Mouse (Mus musculus) E14TG2a.4 (cell line): ENCODE measurements around the gene Atp8a1.

Experiments
- H3K27me3 ChIP-seq: 2 replicates; pipeline ENCODE4 v1.6.1; 2014; ENCODE audit warnings: low read length, control low read depth; ENCODE audit not compliant: insufficient read depth
- H3K36me3 ChIP-seq: 2 replicates; pipeline ENCODE4 v1.6.1; 2014; ENCODE audit warnings: low read length, control low read depth; ENCODE audit not compliant: insufficient read depth
- H3K4me1 ChIP-seq: replicated peaks from 2 replicates; pipeline ENCODE4 v1.6.1; 2014; ENCODE audit warnings: low read depth, low read length, control low read depth
- H3K4me3 ChIP-seq: replicated peaks from 2 replicates; pipeline ENCODE4 v1.5.1; 2014; ENCODE audit warnings: mild to moderate bottlenecking, low read length
- H3K9me3 ChIP-seq: 2 replicates; pipeline ENCODE4 v1.6.1; 2014; ENCODE audit warnings: low read length, control low read depth
- CTCF ChIP-seq: conservative IDR thresholded peaks from 2 replicates; pipeline ENCODE4 v1.5.1; 2014; ENCODE audit warnings: low read length
- NANOG ChIP-seq: IDR thresholded peaks from 2 replicates; pipeline ENCODE4 v1.6.1; 2014; ENCODE audit warnings: borderline replicate concordance, low read length, mixed read lengths
- POU5F1 ChIP-seq: IDR thresholded peaks from 2 replicates; pipeline ENCODE4 v1.6.1; 2014; ENCODE audit warnings: low read length, borderline replicate concordance

The Atp8a1 gene

GRCm38 (mm10) chr5:67579725-67580633, 267.3 kb downstream of the Atp8a1 start:
- Histone ChIP-seq H3K9me3 (no peaks in the 10 kb centered on the region), H3K4me1 (no peaks in the 10 kb centered on the region), H3K4me3 (no peak overlapping the region), H3K36me3 (no peaks in the 10 kb centered on the region), H3K27me3 (no peaks in the 10 kb centered on the region)
- no peak for TF ChIP-seq POU5F1
- TF ChIP-seq CTCF = peak; percentile 44

DNA sequence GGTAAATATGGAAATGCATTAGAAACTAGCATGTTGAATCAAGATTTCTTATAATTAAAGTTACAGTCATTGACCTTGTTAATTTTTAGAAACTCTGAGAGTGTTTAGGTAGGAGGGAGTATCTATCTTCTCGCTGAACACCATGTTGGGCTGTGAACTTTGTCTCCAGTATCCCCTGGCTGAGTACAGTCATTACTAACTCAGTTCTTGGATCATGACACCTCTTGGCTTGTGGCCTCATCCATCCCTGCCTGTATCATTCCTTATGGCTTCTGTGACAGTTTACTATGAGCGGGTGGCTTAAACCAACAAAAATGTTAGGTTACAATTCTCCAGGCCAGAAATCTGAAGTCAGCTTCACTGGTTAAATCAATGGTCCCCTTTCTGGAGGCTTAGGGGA, 271.5 kb downstream of the Atp8a1 start:
- no peaks in the 10 kb centered on the region for H3K27me3 ChIP-seq
- no peaks in the 10 kb centered on the region for H3K9me3 ChIP-seq
- TF ChIP-seq CTCF = no peak
- no peak for TF ChIP-seq NANOG
- TF ChIP-seq POU5F1 = no peak
- H3K4me1 ChIP-seq = no peaks in the 10 kb centered on the region
- no peak overlapping the region for H3K4me3 ChIP-seq
- H3K36me3 ChIP-seq = no peaks in the 10 kb centered on the region

DNA sequence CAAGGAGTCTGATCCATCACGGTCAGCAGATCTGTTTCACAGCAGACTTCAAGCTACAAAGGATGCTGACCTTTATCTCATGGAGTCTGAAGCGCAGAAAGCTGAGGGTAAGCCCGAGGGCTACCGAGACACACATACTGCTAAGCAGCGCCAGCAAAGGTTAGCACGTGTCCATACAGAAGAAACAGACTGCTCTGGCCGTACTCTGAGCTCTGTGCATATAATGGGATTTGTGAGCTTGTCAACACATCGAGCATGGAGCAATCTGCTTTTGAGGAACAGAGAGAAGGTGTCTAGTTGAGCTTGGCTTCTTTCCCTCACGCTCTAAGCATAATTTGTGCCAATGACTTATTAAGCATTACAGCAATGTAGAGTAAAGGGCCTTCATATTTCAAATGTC, 273.2 kb downstream of the Atp8a1 start:
- Histone ChIP-seq H3K4me3 (no peak overlapping the region), H3K9me3 (no peaks in the 10 kb centered on the region), H3K4me1 (no peaks in the 10 kb centered on the region), H3K27me3 (no peaks in the 10 kb centered on the region), H3K36me3 (no peaks in the 10 kb centered on the region)
- no peak for TF ChIP-seq POU5F1
- no peak for TF ChIP-seq NANOG
- no peak for TF ChIP-seq CTCF

DNA sequence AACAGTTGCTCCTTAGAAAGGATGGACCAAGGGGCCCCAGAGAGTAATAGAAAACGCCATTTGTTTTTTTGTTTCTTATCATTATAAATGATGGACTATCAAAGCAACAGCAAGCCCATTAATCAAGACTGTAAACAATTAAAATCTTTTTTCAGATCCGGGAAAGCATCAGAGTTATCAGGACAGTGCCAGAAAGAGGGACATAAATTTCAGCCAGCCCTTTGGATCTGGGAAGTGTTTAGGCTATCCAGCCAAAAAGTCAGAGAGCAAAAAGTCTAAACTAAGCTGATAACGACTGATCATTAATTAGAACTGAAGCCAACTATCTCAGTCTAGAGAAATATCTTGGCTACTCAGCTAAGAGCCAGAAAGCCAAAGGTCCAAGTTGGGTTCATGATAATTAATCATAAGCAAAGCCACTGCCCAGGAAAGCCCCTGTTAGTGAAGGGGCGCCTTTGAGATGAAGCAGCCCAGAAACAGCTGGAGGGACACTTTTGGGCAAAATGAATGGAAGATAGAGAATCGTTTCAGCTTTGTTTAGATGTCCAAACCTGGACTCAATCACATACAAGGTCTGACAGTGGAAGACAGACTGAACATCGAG, 274.6 kb downstream of the Atp8a1 start:
- H3K4me3 ChIP-seq = no peak overlapping the region
- H3K36me3 ChIP-seq = no peaks in the 10 kb centered on the region
- H3K27me3 ChIP-seq = 0 out of 2 replicates have a peak, but pooled peaks cover 3% of the 10 kb centered on the region
- TF ChIP-seq NANOG (no peak), CTCF (no peak), POU5F1 (no peak)
- no peaks in the 10 kb centered on the region for H3K4me1 ChIP-seq
- no peaks in the 10 kb centered on the region for H3K9me3 ChIP-seq
